ENCODE assay signal across 18 mouse cellular contexts in the genomic region with DNA sequence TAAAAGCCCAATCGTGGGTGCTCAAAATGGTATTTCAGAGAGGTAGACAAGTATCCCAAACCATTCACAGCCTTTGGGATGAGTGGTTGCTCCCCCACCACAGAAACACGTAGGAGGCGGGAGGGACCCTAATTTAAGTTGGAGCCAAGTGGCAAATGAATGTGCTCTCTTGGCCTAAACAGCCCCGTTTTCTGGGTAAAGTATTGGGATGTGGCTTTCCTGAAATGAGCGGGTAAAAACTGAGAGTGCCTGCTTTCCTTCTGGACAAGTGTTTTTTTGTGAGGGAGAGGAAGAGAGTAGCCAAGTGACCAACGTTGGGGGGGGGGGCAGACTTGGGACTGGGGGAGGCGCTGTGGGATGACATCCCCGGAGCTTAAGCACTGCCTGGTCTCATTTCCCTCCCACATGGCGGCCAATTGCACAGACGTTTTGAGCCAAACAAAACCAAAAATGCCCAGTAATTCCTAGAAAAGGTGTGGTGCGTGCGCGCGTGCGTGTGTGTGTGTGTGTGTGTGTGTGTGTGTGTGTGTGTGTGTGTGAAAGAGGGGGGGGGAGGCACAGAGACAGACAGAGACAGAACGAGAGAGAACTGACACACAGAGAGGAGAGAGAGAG. TPM values are rescaled to one million over a fixed set of nuclear protein-coding genes. Genes with fewer than 3 reads are reported as not detected.
DNase-seq lines count a peak whose midpoint lies in the region; ATAC-seq and TF ChIP-seq lines count a peak whose summit lies in the region.
"Had no signal": no experiment of that assay in that cellular context is flagged by ENCODE, and none has a peak within 500 bp of the region (broad histone marks: within the 10 kb centered on the region; RNA-seq: fewer than 3 reads in every experiment).

No protein-coding gene starts in this region.

- H3K4me3 ChIP-seq in kidney, postnatal 0 days (replicated peaks; ENCODE audit: low read depth, low read length): peak overlapping the region; percentile 73
- H3K4me3 ChIP-seq in intestine, postnatal 0 days (ENCODE audit: low read depth, low read length): peak overlapping the region; percentile 65
- peak overlapping the region; percentile 99 for H3K4me3 ChIP-seq in neural tube, embryonic 14.5 days (ENCODE audit: low read depth, low read length)
- no peak overlapping the region for H3K4me3 ChIP-seq in lung, postnatal 0 days (ENCODE audit: low read depth, low read length)
- H3K4me3 ChIP-seq: myocyte had no signal

- no peak for TF ChIP-seq EP300 in lung, postnatal 0 days (IDR thresholded peaks at IDR 0.05)

- H3K27me3 ChIP-seq in kidney, postnatal 0 days (ENCODE audit: insufficient read depth, low read length): no peaks in the 10 kb centered on the region
- H3K27me3 ChIP-seq in intestine, postnatal 0 days (replicated peaks; ENCODE audit: control insufficient read depth, insufficient read depth, low read length): peaks cover 94% of the 10 kb centered on the region
- no peaks in the 10 kb centered on the region for H3K27me3 ChIP-seq in neural tube, embryonic 14.5 days (ENCODE audit: control insufficient read depth, insufficient read depth, low read length)
- peaks cover 94% of the 10 kb centered on the region for H3K27me3 ChIP-seq in lung, postnatal 0 days (replicated peaks; ENCODE audit: insufficient read depth, low read length)

- no peak for TF ChIP-seq CTCF in kidney, postnatal 0 days (IDR thresholded peaks at IDR 0.05; ENCODE audit: low read depth)
- no peak for TF ChIP-seq CTCF in intestine, postnatal 0 days (IDR thresholded peaks at IDR 0.05; ENCODE audit: low read depth)
- no peak for TF ChIP-seq CTCF in lung, postnatal 0 days (IDR thresholded peaks at IDR 0.05)

- peak overlapping the region; percentile 81 for H3K4me2 ChIP-seq in kidney, postnatal 0 days (ENCODE audit: low read length)
- H3K4me2 ChIP-seq in intestine, postnatal 0 days (replicated peaks; ENCODE audit: low read depth): peak overlapping the region; percentile 70
- peak overlapping the region; percentile 75 for H3K4me2 ChIP-seq in neural tube, embryonic 14.5 days (ENCODE audit: low read depth, low read length)
- H3K4me2 ChIP-seq in lung, postnatal 0 days (replicated peaks; ENCODE audit: low read depth, low read length): no peak overlapping the region

- peak overlapping the region; percentile 92 for H3K9ac ChIP-seq in kidney, postnatal 0 days (ENCODE audit: low read depth, low read length)
- no peak overlapping the region for H3K9ac ChIP-seq in intestine, postnatal 0 days (ENCODE audit: low read depth, low read length)
- peak overlapping the region; percentile 100 for H3K9ac ChIP-seq in neural tube, embryonic 14.5 days (replicated peaks; ENCODE audit: low read depth, low read length)
- no peak overlapping the region for H3K9ac ChIP-seq in lung, postnatal 0 days (replicated peaks; ENCODE audit: low read depth)
- H3K9ac ChIP-seq: liver, embryonic 14.5 days had no signal

- peak overlapping the region; percentile 96 for H3K27ac ChIP-seq in kidney, postnatal 0 days
- no peak overlapping the region for H3K27ac ChIP-seq in intestine, postnatal 0 days (ENCODE audit: low read depth, low read length)
- peak overlapping the region; percentile 100 for H3K27ac ChIP-seq in neural tube, embryonic 14.5 days (ENCODE audit: low read depth, low read length)
- no peak overlapping the region for H3K27ac ChIP-seq in lung, postnatal 0 days (ENCODE audit: low read length)
- H3K27ac ChIP-seq: liver, embryonic 14.5 days had no signal

- H3K4me1 ChIP-seq in kidney, postnatal 0 days (replicated peaks; ENCODE audit: insufficient read depth, low read length): peaks cover 29% of the 10 kb centered on the region
- H3K4me1 ChIP-seq in intestine, postnatal 0 days (replicated peaks; ENCODE audit: control insufficient read depth, insufficient read depth, low read length): no peaks in the 10 kb centered on the region
- H3K4me1 ChIP-seq in neural tube, embryonic 14.5 days (ENCODE audit: control insufficient read depth, insufficient read depth, low read length): peaks cover 34% of the 10 kb centered on the region
- 0 out of 2 replicates have a peak, but pooled peaks cover 6% of the 10 kb centered on the region for H3K4me1 ChIP-seq in lung, postnatal 0 days (ENCODE audit: insufficient read depth, low read depth, low read length)

- no peaks in the 10 kb centered on the region for H3K9me3 ChIP-seq in kidney, postnatal 0 days (replicated peaks; ENCODE audit: low read length)
- no peaks in the 10 kb centered on the region for H3K9me3 ChIP-seq in intestine, postnatal 0 days (ENCODE audit: control insufficient read depth)
- no peaks in the 10 kb centered on the region for H3K9me3 ChIP-seq in neural tube, embryonic 14.5 days (ENCODE audit: control insufficient read depth, low read length)
- no peaks in the 10 kb centered on the region for H3K9me3 ChIP-seq in lung, postnatal 0 days (ENCODE audit: low read length)

- peak; percentile 44 to 48 for DNase-seq in adrenal gland, postnatal 36 days
- DNase-seq in adrenal gland, adult 18-20 months (ENCODE audit: low spot score in 2 of 2): no peak
- DNase-seq in kidney, postnatal 0 days (ENCODE audit: low spot score): peak; percentile 64
- no peak for DNase-seq in kidney, adult 18-20 months
- DNase-seq in spleen, adult 18-20 months: no peak
- DNase-seq in lung, postnatal 0 days (ENCODE audit: low spot score): no peak
- DNase-seq: B cell, adult 2 months had no signal

- H3K36me3 ChIP-seq in kidney, postnatal 0 days (ENCODE audit: insufficient read depth, low read length): no peaks in the 10 kb centered on the region
- H3K36me3 ChIP-seq in intestine, postnatal 0 days (ENCODE audit: control insufficient read depth, insufficient read depth): no peaks in the 10 kb centered on the region
- H3K36me3 ChIP-seq in neural tube, embryonic 14.5 days (ENCODE audit: control insufficient read depth, insufficient read depth, low read length): no peaks in the 10 kb centered on the region
- no peaks in the 10 kb centered on the region for H3K36me3 ChIP-seq in lung, postnatal 0 days (ENCODE audit: insufficient read depth, low read length)

- WGBS in kidney, postnatal 0 days: 3% methylated on average over 16 of the region's 16 CpGs
- 4% methylated on average over 16 of the region's 16 CpGs for WGBS in intestine, postnatal 0 days
- 0% methylated on average over 16 of the region's 16 CpGs for WGBS in neural tube, embryonic 14.5 days
- 2% methylated on average over 16 of the region's 16 CpGs for WGBS in lung, postnatal 0 days

- ATAC-seq in kidney, postnatal 0 days (replicated peaks; ENCODE audit: low FRiP score, low read depth): no peak
- no peak for ATAC-seq in intestine, postnatal 0 days
- ATAC-seq in neural tube, embryonic 14.5 days (ENCODE audit: low read depth): no peak
- no peak for ATAC-seq in lung, postnatal 0 days
- ATAC-seq: forebrain, embryonic 16.5 days had no signal

RNA-seq across cellular contexts. Expression of a gene that starts 0.7 kb away (rescaled TPM):
- under 1 TPM; 0.17 to 0.36 TPM for total RNA-seq in adrenal gland, postnatal 36 days (2021)
- total RNA-seq in adrenal gland, adult 18-20 months (2021): under 1 TPM; 0.89 to 0.90 TPM
- 7.9 and 8.0 TPM in 2 replicates for polyA plus RNA-seq in kidney, postnatal 0 days (2015; fragmentation: Nextera tagmentation; extraction: Ambion mirVana)
- polyA plus RNA-seq in intestine, postnatal 0 days (2015; fragmentation: Nextera tagmentation; extraction: Ambion mirVana): 3.2 and 3.3 TPM in 2 replicates
- polyA plus RNA-seq in neural tube, embryonic 14.5 days (2014; fragmentation: Nextera tagmentation; extraction: Ambion mirVana): 13.5 and 13.9 TPM in 2 replicates
- not detected in 2 replicates for polyA plus RNA-seq in lung, postnatal 0 days (2015; fragmentation: Nextera tagmentation; extraction: Ambion mirVana)
- total RNA-seq: layer of hippocampus, postnatal 14 days; megakaryocyte progenitor cell, adult 5-6 weeks; MEL had no signal
- polyA plus RNA-seq: forebrain, embryonic 16.5 days; myocyte had no signal

RNA-seq across cellular contexts. Expression of a gene that starts 0.7 kb away (rescaled TPM):
- 10 to 100 TPM; 13.6 to 15.5 TPM for total RNA-seq in adrenal gland, postnatal 36 days (2021)
- total RNA-seq in adrenal gland, adult 18-20 months (2021): 10 to 100 TPM; 14.9 to 19.6 TPM
- polyA plus RNA-seq in kidney, postnatal 0 days (2015; fragmentation: Nextera tagmentation; extraction: Ambion mirVana): 3.3 and 4.4 TPM in 2 replicates
- 0.20 and 0.51 TPM in 2 replicates for polyA plus RNA-seq in intestine, postnatal 0 days (2015; fragmentation: Nextera tagmentation; extraction: Ambion mirVana)
- 4.7 and 5.5 TPM in 2 replicates for polyA plus RNA-seq in neural tube, embryonic 14.5 days (2014; fragmentation: Nextera tagmentation; extraction: Ambion mirVana)
- polyA plus RNA-seq in lung, postnatal 0 days (2015; fragmentation: Nextera tagmentation; extraction: Ambion mirVana): not detected in 2 replicates
- total RNA-seq: layer of hippocampus, postnatal 14 days; megakaryocyte progenitor cell, adult 5-6 weeks; MEL had no signal
- polyA plus RNA-seq: forebrain, embryonic 16.5 days; myocyte had no signal

RNA-seq across cellular contexts. Expression of a gene that starts 6.6 kb away (rescaled TPM):
- 10 to 100 TPM; 23.9 to 35.9 TPM for total RNA-seq in adrenal gland, postnatal 36 days (2021)
- total RNA-seq in adrenal gland, adult 18-20 months (2021): 10 to 100 TPM; 24.6 to 36.4 TPM
- 73.4 and 76.7 TPM in 2 replicates for polyA plus RNA-seq in kidney, postnatal 0 days (2015; fragmentation: Nextera tagmentation; extraction: Ambion mirVana)
- polyA plus RNA-seq in intestine, postnatal 0 days (2015; fragmentation: Nextera tagmentation; extraction: Ambion mirVana): 2.2 and 2.7 TPM in 2 replicates
- 19.9 and 23.6 TPM in 2 replicates for polyA plus RNA-seq in neural tube, embryonic 14.5 days (2014; fragmentation: Nextera tagmentation; extraction: Ambion mirVana)
- polyA plus RNA-seq in lung, postnatal 0 days (2015; fragmentation: Nextera tagmentation; extraction: Ambion mirVana): 0.44 and 0.50 TPM in 2 replicates
- total RNA-seq: layer of hippocampus, postnatal 14 days; megakaryocyte progenitor cell, adult 5-6 weeks had no signal
- polyA plus RNA-seq: cerebellum, adult 2 months; forebrain, embryonic 16.5 days; myocyte had no signal

RNA-seq across cellular contexts. Expression of a gene that starts 13.5 kb away (rescaled TPM):
- total RNA-seq in adrenal gland, postnatal 36 days (2021): 1 to 10 TPM; 3.8 to 4.1 TPM
- total RNA-seq in adrenal gland, adult 18-20 months (2021): 1 to 10 TPM; 3.5 to 4.3 TPM
- polyA plus RNA-seq in kidney, postnatal 0 days (2015; fragmentation: Nextera tagmentation; extraction: Ambion mirVana): 57.8 and 67.0 TPM in 2 replicates
- 0.64 and 1.6 TPM in 2 replicates for polyA plus RNA-seq in intestine, postnatal 0 days (2015; fragmentation: Nextera tagmentation; extraction: Ambion mirVana)
- 20.9 and 37.4 TPM in 2 replicates for polyA plus RNA-seq in neural tube, embryonic 14.5 days (2014; fragmentation: Nextera tagmentation; extraction: Ambion mirVana)
- polyA plus RNA-seq in lung, postnatal 0 days (2015; fragmentation: Nextera tagmentation; extraction: Ambion mirVana): 0.33 and 0.38 TPM in 2 replicates
- total RNA-seq: layer of hippocampus, postnatal 14 days; megakaryocyte progenitor cell, adult 5-6 weeks; MEL had no signal
- polyA plus RNA-seq: cerebellum, adult 2 months; forebrain, embryonic 16.5 days; myocyte had no signal

RNA-seq across cellular contexts. Expression of a gene that starts 15.5 kb away (rescaled TPM):
- 1 to 10 TPM; 1.6 to 2.0 TPM for total RNA-seq in adrenal gland, postnatal 36 days (2021)
- 1 to 10 TPM; 1.6 to 2.8 TPM for total RNA-seq in adrenal gland, adult 18-20 months (2021)
- 1.1 and 1.3 TPM in 2 replicates for polyA plus RNA-seq in kidney, postnatal 0 days (2015; fragmentation: Nextera tagmentation; extraction: Ambion mirVana)
- 0.17 TPM in 1 of 2 replicates, not detected in the other for polyA plus RNA-seq in intestine, postnatal 0 days (2015; fragmentation: Nextera tagmentation; extraction: Ambion mirVana)
- 1.4 and 2.5 TPM in 2 replicates for polyA plus RNA-seq in neural tube, embryonic 14.5 days (2014; fragmentation: Nextera tagmentation; extraction: Ambion mirVana)
- polyA plus RNA-seq in lung, postnatal 0 days (2015; fragmentation: Nextera tagmentation; extraction: Ambion mirVana): not detected in 2 replicates
- total RNA-seq: heart, postnatal 4 days; layer of hippocampus, postnatal 14 days; megakaryocyte progenitor cell, adult 5-6 weeks; MEL had no signal
- polyA plus RNA-seq: embryonic facial prominence, embryonic 11.5 days; forebrain, embryonic 16.5 days; liver, embryonic 14.5 days; myocyte had no signal

Comparison
In these comparisons a context has a peak if more than half of its experiments do, and no peak if none do; other contexts are left out.
1. DNase-seq: peak in adrenal gland, postnatal 36 days (2 of 2) and kidney, postnatal 0 days (single experiment); none in adrenal gland, adult 18-20 months (0 of 2), kidney, adult 18-20 months (single experiment), spleen, adult 18-20 months (0 of 2) and lung, postnatal 0 days (single experiment).
2. H3K27ac ChIP-seq: peak in kidney, postnatal 0 days (single experiment) and neural tube, embryonic 14.5 days (single experiment); none in intestine, postnatal 0 days (single experiment) and lung, postnatal 0 days (single experiment).
3. H3K9ac ChIP-seq: peak in kidney, postnatal 0 days (single experiment) and neural tube, embryonic 14.5 days (single experiment); none in intestine, postnatal 0 days (single experiment) and lung, postnatal 0 days (single experiment).